Mouse (Mus musculus): ENCODE results near the gene Cdc42se2.

Gene Cdc42se2

DNA sequence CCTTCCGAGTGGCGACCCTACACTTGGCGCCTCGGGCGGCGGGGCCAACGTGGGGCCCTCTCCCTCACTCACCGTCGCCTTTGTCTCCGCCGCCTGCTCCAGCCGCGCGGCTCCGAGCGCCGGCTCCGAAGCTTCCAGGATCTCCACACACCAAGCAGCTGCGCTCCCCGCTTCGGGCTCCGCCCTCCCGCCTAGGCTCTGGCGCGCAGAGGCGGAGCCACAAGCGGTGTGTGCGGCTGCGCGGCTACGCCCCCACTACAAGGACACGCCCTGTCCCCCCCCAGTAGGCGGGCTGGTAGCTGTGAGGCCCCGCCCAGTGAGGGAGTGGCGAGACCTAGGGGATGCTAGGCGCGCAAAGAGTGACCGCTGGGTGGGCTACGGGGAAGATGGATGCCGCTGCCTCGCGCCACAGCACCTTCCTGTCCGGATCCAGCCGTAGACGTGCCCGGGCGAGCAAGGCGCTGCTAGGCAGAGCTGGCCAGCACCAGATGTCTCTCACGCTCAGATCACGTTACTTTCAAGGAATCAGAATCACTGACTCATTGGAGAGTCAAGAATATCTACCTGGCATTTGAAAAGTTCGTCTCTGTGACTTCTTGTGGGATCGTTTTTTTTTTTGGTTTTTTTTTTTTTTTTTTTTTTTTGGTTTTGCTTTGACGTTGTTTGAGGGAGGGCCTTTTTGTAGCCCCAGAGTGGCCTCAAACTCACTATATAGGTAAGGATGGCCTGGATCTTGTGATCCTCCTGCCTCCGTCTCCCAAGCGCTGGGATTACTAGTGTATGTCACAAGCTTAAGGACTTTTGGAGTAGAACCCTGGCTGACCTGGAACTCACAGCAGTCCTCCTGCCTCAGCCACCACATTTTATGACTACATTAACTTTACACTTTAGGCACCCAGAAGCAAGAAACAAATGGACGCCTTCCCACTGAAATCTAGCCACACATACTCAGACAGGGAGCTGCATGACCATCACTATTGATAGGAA is at the start of gene Cdc42se2:
Gene Cdc42se2, minus strand, starts transcription at position 188 of the 987 bp plus-strand sequence.
- peak; percentile 64 for DNase-seq (ENCODE audit: extremely low read depth, low read depth)

DNA sequence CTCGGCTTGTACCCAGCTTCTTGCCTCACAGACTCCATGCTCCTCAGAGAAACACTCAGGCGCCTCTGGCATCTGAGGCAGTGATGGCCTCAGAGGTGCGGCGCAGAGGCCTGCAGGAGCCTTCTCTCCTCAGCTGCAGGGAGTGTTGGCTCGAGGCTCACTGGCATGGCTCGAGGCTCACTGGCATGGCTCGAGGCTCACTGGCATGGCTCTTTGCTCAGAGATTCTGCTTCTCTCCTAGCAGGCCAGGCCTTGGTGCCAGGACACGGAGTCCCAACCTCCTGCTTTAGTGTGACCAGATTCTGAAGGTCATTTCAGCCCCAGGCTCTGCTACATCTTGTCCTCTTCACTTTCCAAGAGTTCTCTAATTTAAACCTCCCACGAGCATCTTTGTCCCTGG is 48.6 kb upstream of the Cdc42se2 start:
- DNase-seq (ENCODE audit: extremely low read depth, low read depth), result no peak

DNA sequence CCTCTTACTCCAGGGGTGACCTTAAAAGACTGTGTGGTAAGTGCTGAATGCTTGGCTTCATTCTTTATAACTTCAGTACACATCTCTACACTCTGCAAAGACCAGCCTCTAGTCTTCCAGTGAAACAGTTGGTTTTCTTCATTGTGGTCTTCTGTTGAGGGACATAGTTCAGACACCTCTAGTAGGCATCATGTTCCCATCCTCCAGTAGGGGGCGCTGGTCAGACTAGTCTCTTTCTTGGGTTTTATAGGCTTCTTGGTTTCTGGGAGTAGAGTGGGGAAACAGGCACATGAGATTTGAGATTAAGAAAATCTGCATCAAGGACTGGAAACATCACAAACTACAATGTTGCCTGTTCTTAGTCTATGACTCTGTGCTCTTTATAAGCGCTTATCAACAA is 47.1 kb upstream of the Cdc42se2 start:
- DNase-seq (ENCODE audit: extremely low read depth, low read depth), result peak; percentile 34

DNA sequence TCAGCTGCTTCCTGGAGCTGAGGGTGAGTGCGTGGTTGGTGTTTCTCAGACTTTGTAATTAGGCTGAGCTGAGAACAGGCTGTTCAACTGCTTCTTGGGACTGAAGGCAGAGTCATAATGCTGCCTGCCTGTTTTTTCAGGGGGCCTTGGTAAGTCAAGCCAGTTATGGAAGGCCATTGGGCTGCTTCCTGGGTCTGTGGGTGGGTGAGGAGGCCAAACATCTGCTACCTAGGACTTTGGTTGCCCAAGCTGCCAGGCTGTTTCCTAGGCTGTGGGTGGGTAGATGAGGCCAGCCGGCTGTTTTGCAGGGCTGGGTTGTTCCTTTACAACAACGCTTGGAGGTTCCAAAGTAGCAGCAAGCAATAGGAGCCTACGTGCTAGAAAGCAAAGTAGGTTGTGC is 46.4 kb upstream of the Cdc42se2 start:
- DNase-seq (ENCODE audit: extremely low read depth, low read depth), result no peak

GRCm38 (mm10) chr11:54826819-54827218 is 39.3 kb upstream of the Cdc42se2 start:
- DNase-seq (ENCODE audit: extremely low read depth, low read depth), result no peak

DNA sequence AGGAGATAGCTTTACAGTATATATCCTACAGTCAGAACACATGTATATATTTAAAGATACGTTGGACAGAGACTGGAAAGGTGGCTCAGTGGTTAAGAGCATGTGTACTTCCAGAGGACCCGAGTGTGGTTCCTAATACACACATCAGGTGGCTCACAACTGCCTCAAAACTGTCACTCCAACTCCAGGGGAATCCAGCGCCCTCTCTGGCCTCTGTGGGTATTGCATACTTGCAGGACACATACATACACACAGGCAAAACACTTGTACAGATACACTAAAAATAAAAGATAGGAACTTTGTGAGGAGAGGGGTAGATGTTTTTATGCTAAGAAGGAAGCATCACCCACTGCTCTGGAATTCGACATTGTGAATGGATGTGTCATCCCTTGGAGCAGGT is 38.3 kb upstream of the Cdc42se2 start:
- no peak for DNase-seq (ENCODE audit: extremely low read depth, low read depth)

DNA sequence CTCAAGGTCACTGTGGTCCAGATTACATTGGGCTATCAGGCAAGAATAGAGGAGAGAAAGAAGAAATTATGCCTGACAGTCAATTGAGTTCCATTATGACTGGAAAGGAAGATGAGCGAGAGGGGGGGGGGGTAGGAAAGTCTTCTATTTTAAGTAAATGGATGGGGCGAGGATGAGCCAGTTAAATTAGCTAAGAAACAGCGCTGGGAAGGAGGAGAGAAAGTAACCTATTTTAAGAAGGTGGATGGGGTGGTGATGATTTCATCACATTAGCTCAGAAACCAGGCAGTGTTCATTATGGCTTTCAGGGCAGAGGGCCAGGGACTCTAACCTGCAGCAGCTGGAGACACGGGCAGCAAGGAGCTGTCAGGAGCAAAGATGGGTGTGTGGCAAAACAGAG is 36.0 kb upstream of the Cdc42se2 start:
- no peak for DNase-seq (ENCODE audit: extremely low read depth, low read depth)

- DNase-seq (ENCODE audit: extremely low read depth, low read depth), result no peak
Measured at GRCm38 (mm10) chr11:54819489-54819888, 32.0 kb upstream of the Cdc42se2 start.

- DNase-seq (ENCODE audit: extremely low read depth, low read depth), result no peak
Measured at GRCm38 (mm10) chr11:54817449-54817848, 30.0 kb upstream of the Cdc42se2 start.

DNA sequence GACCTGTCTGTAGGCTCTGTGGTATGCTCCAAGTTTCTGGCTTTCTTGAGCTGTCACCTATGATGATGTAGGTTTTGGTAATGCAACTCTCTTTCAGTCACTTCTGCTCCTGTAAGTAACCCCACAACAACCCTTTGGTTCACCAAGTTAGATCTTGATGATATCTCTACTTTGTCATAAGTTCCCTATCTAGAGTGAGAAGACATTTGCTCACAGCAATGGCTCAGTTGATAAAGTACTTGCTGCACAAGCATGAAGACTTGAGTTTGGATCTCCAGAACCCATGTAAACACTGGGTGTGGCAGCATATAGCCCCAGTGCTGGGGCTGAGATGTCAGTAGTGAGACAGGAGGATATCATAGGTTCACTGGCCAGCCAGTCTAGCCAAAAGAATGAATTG is 28.2 kb upstream of the Cdc42se2 start:
- no peak for DNase-seq (ENCODE audit: extremely low read depth, low read depth)

DNA sequence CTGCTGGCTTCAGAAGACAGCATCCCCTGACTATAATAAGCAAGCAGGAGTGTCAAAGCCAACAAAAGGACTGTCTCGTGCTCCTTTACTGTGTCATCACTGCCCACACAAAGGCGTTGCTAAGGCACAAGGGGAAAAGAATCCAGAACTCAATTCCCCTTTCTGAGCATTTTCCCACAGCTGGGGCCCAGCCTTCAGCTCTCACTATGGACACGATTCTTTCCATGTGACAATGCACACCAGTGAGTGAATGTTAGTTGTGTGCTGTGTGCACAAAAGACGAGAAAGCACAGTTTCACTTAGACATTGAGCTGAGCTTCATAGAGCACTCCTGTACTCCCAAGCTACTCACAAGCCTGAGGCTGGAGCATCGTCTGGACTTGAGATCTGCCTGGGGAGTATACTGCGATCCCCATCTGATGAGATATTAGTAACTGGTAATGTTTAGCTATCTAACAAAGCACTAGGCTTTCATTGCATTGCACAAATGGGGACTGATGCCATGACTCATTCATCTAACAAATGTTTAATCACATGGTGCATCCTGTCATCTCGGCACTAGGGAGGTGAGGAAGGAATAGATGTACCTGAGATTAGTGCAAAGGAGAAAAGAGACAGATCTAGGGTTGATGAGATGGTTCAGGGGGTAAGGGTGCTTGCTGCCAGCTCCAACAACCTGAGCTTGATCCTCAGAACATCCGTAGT is 25.5 kb upstream of the Cdc42se2 start:
- no peak for DNase-seq (ENCODE audit: extremely low read depth, low read depth)

- DNase-seq (ENCODE audit: extremely low read depth, low read depth), result no peak
Measured at GRCm38 (mm10) chr11:54812314-54812713, 24.8 kb upstream of the Cdc42se2 start.

GRCm38 (mm10) chr11:54811054-54811453 is 23.6 kb upstream of the Cdc42se2 start:
- DNase-seq (ENCODE audit: extremely low read depth, low read depth), result no peak

GRCm38 (mm10) chr11:54809582-54809981 is 22.1 kb upstream of the Cdc42se2 start:
- DNase-seq (ENCODE audit: extremely low read depth, low read depth), result no peak

GRCm38 (mm10) chr11:54808177-54808576 is 20.7 kb upstream of the Cdc42se2 start:
- DNase-seq (ENCODE audit: extremely low read depth, low read depth), result no peak

DNA sequence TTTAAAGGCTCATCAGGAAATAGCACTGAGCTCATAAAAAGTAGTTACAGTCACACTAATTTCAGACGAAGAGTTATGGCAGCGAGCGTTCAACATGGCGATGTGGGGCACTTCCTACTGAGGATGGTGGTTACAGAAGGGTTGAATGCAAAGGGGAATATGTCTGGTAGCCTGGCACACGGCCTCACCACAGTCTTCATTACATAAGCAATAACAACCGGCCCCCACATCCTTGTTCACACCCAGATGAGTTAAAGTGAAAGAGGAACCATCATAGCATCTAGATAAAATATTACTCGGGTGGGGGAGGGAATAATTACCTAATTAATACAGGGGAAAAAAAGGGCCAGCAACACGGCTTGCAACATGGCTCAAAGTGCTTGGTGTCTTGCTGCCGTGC is 20.2 kb upstream of the Cdc42se2 start:
- peak; percentile 80 for DNase-seq (ENCODE audit: extremely low read depth, low read depth)

- DNase-seq (ENCODE audit: extremely low read depth, low read depth), result no peak
Measured at GRCm38 (mm10) chr11:54806891-54807290, 19.4 kb upstream of the Cdc42se2 start.

- no peak for DNase-seq (ENCODE audit: extremely low read depth, low read depth)
Measured at GRCm38 (mm10) chr11:54805196-54805595, 17.7 kb upstream of the Cdc42se2 start.

- no peak for DNase-seq (ENCODE audit: extremely low read depth, low read depth)
Measured at GRCm38 (mm10) chr11:54802621-54803020, 15.1 kb upstream of the Cdc42se2 start.

DNA sequence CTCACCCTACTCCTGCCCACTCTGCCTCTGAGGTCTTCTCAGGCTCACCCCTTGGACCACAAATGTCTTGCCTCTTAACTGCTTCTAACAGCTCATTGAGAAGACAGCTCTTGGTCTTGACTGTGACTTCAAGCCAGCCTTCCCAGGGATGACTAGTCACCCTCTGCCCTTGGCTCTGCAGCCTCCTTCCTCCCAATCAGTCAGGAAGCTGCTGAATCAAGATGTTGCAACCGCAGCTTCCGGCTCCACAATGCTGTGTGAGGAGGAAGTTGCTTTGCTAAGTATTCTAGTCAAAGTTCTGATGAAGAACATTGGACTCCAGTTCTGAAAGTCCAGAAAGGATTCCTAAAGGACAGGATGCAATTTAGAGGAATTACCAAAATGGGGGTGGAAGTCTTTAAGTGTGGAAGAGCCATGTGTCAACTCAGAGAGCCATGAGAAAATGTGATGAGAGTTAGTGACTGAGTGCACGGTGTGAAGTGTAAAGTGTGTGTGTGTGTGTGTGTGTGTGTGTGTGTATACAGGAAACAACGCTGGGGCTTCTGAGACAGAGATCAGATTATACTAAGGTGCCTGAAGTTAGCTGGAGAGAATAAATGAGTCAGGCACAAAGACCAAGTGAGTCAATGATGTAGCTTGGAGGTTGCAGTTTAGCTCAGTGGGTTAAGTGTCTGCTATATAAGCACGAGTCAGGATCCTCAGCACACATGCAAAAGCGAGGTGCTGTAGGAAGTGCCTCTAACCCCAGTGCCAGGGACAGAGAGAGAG is 14.5 kb upstream of the Cdc42se2 start:
- peak; percentile 93 for DNase-seq (ENCODE audit: extremely low read depth, low read depth)

DNA sequence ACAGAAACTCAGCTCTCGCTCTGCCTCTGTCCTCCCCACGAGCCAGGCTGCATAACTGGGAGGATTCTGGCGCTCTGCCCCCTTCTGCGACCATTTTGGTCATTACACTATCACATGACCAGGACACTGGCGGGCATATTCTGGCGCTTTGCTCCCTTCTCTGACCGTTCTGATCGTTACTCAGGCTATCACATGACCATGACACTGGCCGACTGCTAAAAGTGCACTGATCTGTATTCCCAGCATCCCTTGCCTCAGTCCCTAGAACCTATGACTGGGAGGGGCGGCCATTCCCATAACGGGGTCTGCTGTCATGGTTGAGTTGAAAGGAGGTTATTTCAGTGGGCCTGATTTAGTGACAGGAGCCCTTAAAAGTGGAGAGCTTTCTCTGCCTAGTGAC is 9.1 kb upstream of the Cdc42se2 start:
- DNase-seq (ENCODE audit: extremely low read depth, low read depth), result no peak

GRCm38 (mm10) chr11:54794678-54795077 is 7.2 kb upstream of the Cdc42se2 start:
- no peak for DNase-seq (ENCODE audit: extremely low read depth, low read depth)
